Mouse (Mus musculus) stomach, adult 2 months (tissue): ENCODE results near the gene Nudt14. TPM values are rescaled to one million over a fixed set of nuclear protein-coding genes. Genes with fewer than 3 reads are reported as not detected.

Experiments
- polyA plus RNA-seq: library from polyadenylated mRNA; depleted of rRNA; stranded (reverse); fragments of >200 nt; gene quantifications from 2 replicates; pipeline ENCODE4 v1.2.3, GENCODE M21; 2012; rRNA removed

The Nudt14 gene
- polyA plus RNA-seq: 28.5 and 33.8 TPM in 2 replicates

GRCm38 (mm10) chr12:112941776-112942713 lies at the start of gene Nudt14:
Nudt14 (minus strand) TSS chr12:112942124.

GRCm38 (mm10) chr12:112976371-112977073 lies 34.6 kb upstream of the Nudt14 start, which contains the start of gene Btbd6:
Btbd6 (plus strand) TSS chr12:112976482.

GRCm38 (mm10) chr12:112929562-112930352 lies 12.2 kb downstream of the Nudt14 start, which contains the start of gene Jag2:
Jag2 (minus strand) TSS chr12:112929776.

Other genes with a start within 250 kb of the Nudt14 start
- gene Cep170b, start 221.7 kb downstream of the Nudt14 start, polyA plus RNA-seq: 53.4 and 62.7 TPM in 2 replicates
- 8.0 and 11.8 TPM in 2 replicates for gene Pld4, start 181.5 kb downstream of the Nudt14 start, polyA plus RNA-seq
- gene Ahnak2, start 139.5 kb downstream of the Nudt14 start, polyA plus RNA-seq: 4.8 and 6.8 TPM in 2 replicates
- gene Clba1, start 133.2 kb downstream of the Nudt14 start, polyA plus RNA-seq: 5.3 and 9.1 TPM in 2 replicates
- 11.5 and 11.9 TPM in 2 replicates for gene Cdca4, start 112.7 kb downstream of the Nudt14 start, polyA plus RNA-seq
- gene Gpr132, start 73.9 kb downstream of the Nudt14 start, polyA plus RNA-seq: 0.87 and 2.0 TPM in 2 replicates
- gene Jag2, start 12.3 kb downstream of the Nudt14 start, polyA plus RNA-seq: 15.0 and 24.3 TPM in 2 replicates
- gene Btbd6, start 34.4 kb upstream of the Nudt14 start, polyA plus RNA-seq: 38.8 and 132 TPM in 2 replicates
- 16.7 and 28.0 TPM in 2 replicates for gene Brf1, start 58.6 kb upstream of the Nudt14 start, polyA plus RNA-seq
- gene Pacs2, start 72.4 kb upstream of the Nudt14 start, polyA plus RNA-seq: 15.7 and 17.0 TPM in 2 replicates
- 0.35 TPM in 2 replicates for gene Tex22, start 132.4 kb upstream of the Nudt14 start, polyA plus RNA-seq
- gene Mta1, start 156.2 kb upstream of the Nudt14 start, polyA plus RNA-seq: 27.7 and 29.8 TPM in 2 replicates
- 188 TPM in 2 replicates for gene Crip2, start 198.1 kb upstream of the Nudt14 start, polyA plus RNA-seq
- 224 and 249 TPM in 2 replicates for gene Crip1, start 204.2 kb upstream of the Nudt14 start, polyA plus RNA-seq
- 3.6 and 4.8 TPM in 2 replicates for gene Tedc1, start 214.3 kb upstream of the Nudt14 start, polyA plus RNA-seq
- 1.3 and 1.4 TPM in 2 replicates for gene Tmem121, start 243.8 kb upstream of the Nudt14 start, polyA plus RNA-seq